Mouse (Mus musculus): ENCODE measurements at regions not wholly inside any gene's neighbourhood (a gene's known extent, or its start where the extent isn't known, plus 50 kb on each side); places are given as distances from the start of the nearest gene placed in this dataset.

GRCm38 (mm10) chr9:53045788-53046187, 202.1 kb downstream of the Ddx10 start:
- no peak for TF ChIP-seq CTCF (IDR thresholded peaks at IDR 0.05; ENCODE audit: low read depth)
- TF ChIP-seq EP300 (IDR thresholded peaks at IDR 0.05; ENCODE audit: low read depth) = no peak
